Mouse (Mus musculus) gastrocnemius, adult 2 months (tissue): ENCODE data around the gene Wdr4. TPM values are rescaled to one million over a fixed set of nuclear protein-coding genes. Genes with fewer than 3 reads are reported as not detected.
A peak's percentile ranks its signal among the peaks of the same experiment; 100 is the strongest.

ENCODE experiments used
- DNase-seq: peaks from one replicate; pipeline ENCODE4 v3.0.0; 2022
- H3K27ac ChIP-seq: fragments of 200-600 bp; 2 replicates; pipeline ENCODE4 v1.8.1; 2022; ENCODE audit warnings: mild to moderate bottlenecking
- H3K4me3 ChIP-seq: fragments of 200-600 bp; 2 replicates; pipeline ENCODE4 v1.8.1; 2022; ENCODE audit warnings: mild to moderate bottlenecking, moderate library complexity
- CTCF ChIP-seq: fragments of 200-600 bp; IDR thresholded peaks from 2 replicates; pipeline ENCODE4 v1.8.1; 2022; ENCODE audit warnings: antibody characterized with exemption, mild to moderate bottlenecking, moderate library complexity
- intact Hi-C: fragments of 180-260 bp; cut with DNase I; formaldehyde crosslinking; loops from one replicate; pipeline ENCODE4 v1.15.1; 2025
- microRNA-seq: library from miRNA; unstranded; fragments of <30 nt; microRNA quantifications from one replicate; pipeline ENCODE4 v1.2.0, GENCODE M21; 2021
- total RNA-seq, 2 experiments: library from RNA; stranded (reverse); gene quantifications; 2 replicates each; pipeline ENCODE4 v1.2.3; 2021

Wdr4 gene
- total RNA-seq, 2 experiments from 2014 or later, result 4.3 to 7.7 TPM

GRCm38 (mm10) chr17:31448519-31448918 lies 71.3 kb downstream of the Wdr4 start:
- DNase-seq, result no peak
- peak; percentile 10; the same call in 1 of the 2 replicates for TF ChIP-seq CTCF
- intact Hi-C loops, result no loop called here
- Histone ChIP-seq H3K4me3 (no peak overlapping the region), H3K27ac (no peak overlapping the region)

GRCm38 (mm10) chr17:31447766-31448165 lies 72.0 kb downstream of the Wdr4 start:
- intact Hi-C loops, result no loop called here
- TF ChIP-seq CTCF, result no peak
- DNase-seq, result no peak
- no peak overlapping the region for H3K27ac ChIP-seq
- H3K4me3 ChIP-seq, result no peak overlapping the region

- Histone ChIP-seq H3K4me3 (no peak overlapping the region), H3K27ac (no peak overlapping the region)
- intact Hi-C loops, result no loop called here
- TF ChIP-seq CTCF, result no peak
- DNase-seq, result no peak
Measured at GRCm38 (mm10) chr17:31445061-31445731, 74.6 kb downstream of the Wdr4 start.

Small RNA genes within 50 kb of the gene (microRNA-seq; reads per million reads assigned to microRNA genes)
- gene Gm24970, result not detected

Other genes starting within 250 kb of the Wdr4 start
- 10 to 100 TPM in 1 of 2 experiments, 1 to 10 TPM in 1; 4.7 to 17.5 TPM for gene Rsph1, start 242.6 kb downstream of the Wdr4 start, total RNA-seq
- 1 to 10 TPM; 3.0 to 4.2 TPM for gene Slc37a1, start 233.2 kb downstream of the Wdr4 start, total RNA-seq
- 1 to 10 TPM; 1.8 to 3.3 TPM for gene Pde9a, start 133.8 kb downstream of the Wdr4 start, total RNA-seq
- 100 to 1,000 TPM; 451 to 524 TPM for gene Ndufv3, start 135 bp upstream of the Wdr4 start, total RNA-seq
- 1 to 10 TPM; 7.0 to 7.1 TPM for gene Pknox1, start 44.8 kb upstream of the Wdr4 start, total RNA-seq
- under 1 TPM; 0.82 to 0.95 TPM for gene Cbs, start 117.3 kb upstream of the Wdr4 start, total RNA-seq
- gene U2af1, start 138.9 kb upstream of the Wdr4 start, total RNA-seq, result 10 to 100 TPM; 67.8 to 68.3 TPM
- not detected for gene Cryaa, start 157.8 kb upstream of the Wdr4 start, total RNA-seq